In genomic region chr9:39553946-39554345, GRCm38 (mm10) we compare ENCODE assay signal across 28 mouse cellular contexts. TPM values are rescaled to one million over a fixed set of nuclear protein-coding genes. Genes with fewer than 3 reads are reported as not detected.
DNase-seq lines count a peak whose midpoint lies in the region; ATAC-seq and TF ChIP-seq lines count a peak whose summit lies in the region.
"Had no signal": no experiment of that assay in that cellular context is flagged by ENCODE, and none has a peak within 500 bp of the region (broad histone marks: within the 10 kb centered on the region; RNA-seq: fewer than 3 reads in every experiment).

Gene Olfr958, minus strand, starts transcription at chr9:39554054.

- H3K9ac ChIP-seq in hindbrain, postnatal 0 days (replicated peaks; ENCODE audit: low read length): no peak within 1 kb of the TSS
- H3K9ac ChIP-seq in hindbrain, embryonic 12.5 days: no peak within 1 kb of the TSS
- H3K9ac ChIP-seq in midbrain, postnatal 0 days (replicated peaks; ENCODE audit: low read length, poor library complexity, severe bottlenecking): no peak within 1 kb of the TSS
- no peak within 1 kb of the TSS for H3K9ac ChIP-seq in midbrain, embryonic 16.5 days (ENCODE audit: low read depth, low read length)
- H3K9ac ChIP-seq: heart, embryonic 12.5 days; limb, embryonic 12.5 days; liver, embryonic 14.5 days; lung, embryonic 15.5 days had no signal

- peak; percentile 64; the same call in 1 of the 2 replicates for ATAC-seq in hindbrain, postnatal 0 days
- no peak for ATAC-seq in hindbrain, embryonic 12.5 days (ENCODE audit: low FRiP score)
- no peak for ATAC-seq in midbrain, postnatal 0 days (ENCODE audit: low FRiP score)
- ATAC-seq in midbrain, embryonic 16.5 days: no peak

- H3K4me3 ChIP-seq in hindbrain, postnatal 0 days (ENCODE audit: low read length): no peak within 1 kb of the TSS
- no peak within 1 kb of the TSS for H3K4me3 ChIP-seq in hindbrain, embryonic 12.5 days
- H3K4me3 ChIP-seq in midbrain, postnatal 0 days (ENCODE audit: low read depth, low read length): no peak within 1 kb of the TSS
- H3K4me3 ChIP-seq in midbrain, embryonic 16.5 days (ENCODE audit: low read depth, low read length): no peak within 1 kb of the TSS
- H3K4me3 ChIP-seq in heart, embryonic 10.5 days: no peak within 1 kb of the TSS
- H3K4me3 ChIP-seq: heart, embryonic 12.5 days; left cerebral cortex, adult 2 months; limb, embryonic 12.5 days; lung, embryonic 15.5 days; midbrain, embryonic 10.5 days had no signal

- H3K27ac ChIP-seq in hindbrain, postnatal 0 days: no peak within 1 kb of the TSS
- no peak within 1 kb of the TSS for H3K27ac ChIP-seq in hindbrain, embryonic 12.5 days
- H3K27ac ChIP-seq in midbrain, postnatal 0 days (ENCODE audit: low read depth, low read length): no peak within 1 kb of the TSS
- H3K27ac ChIP-seq in midbrain, embryonic 16.5 days (ENCODE audit: low read length): no peak within 1 kb of the TSS
- H3K27ac ChIP-seq in heart, embryonic 10.5 days: no peak within 1 kb of the TSS
- H3K27ac ChIP-seq: left cerebral cortex, adult 2 months; limb, embryonic 12.5 days; liver, embryonic 14.5 days; lung, embryonic 15.5 days; macrophage; midbrain, embryonic 10.5 days had no signal

- H3K36me3 ChIP-seq in hindbrain, postnatal 0 days (ENCODE audit: insufficient read depth, low read length): no peaks in the 10 kb centered on the region
- no peaks in the 10 kb centered on the region for H3K36me3 ChIP-seq in hindbrain, embryonic 12.5 days
- no peaks in the 10 kb centered on the region for H3K36me3 ChIP-seq in midbrain, postnatal 0 days (ENCODE audit: insufficient read depth, low read length)
- H3K36me3 ChIP-seq in midbrain, embryonic 16.5 days (ENCODE audit: control insufficient read depth, insufficient read depth, low read length): no peaks in the 10 kb centered on the region
- H3K36me3 ChIP-seq in heart, embryonic 10.5 days: no peaks in the 10 kb centered on the region
- H3K36me3 ChIP-seq: G1E; heart, embryonic 12.5 days; limb, embryonic 12.5 days; lung, embryonic 15.5 days; midbrain, embryonic 10.5 days had no signal

- peak; percentile 21 to 49 for DNase-seq in cerebellum, postnatal 14 days
- no peak for DNase-seq in cerebellum, adult 8-10 months
- peak; percentile 73 for DNase-seq in hindbrain, postnatal 0 days (ENCODE audit: low spot score)
- DNase-seq in midbrain, postnatal 0 days (ENCODE audit: low spot score): peak; percentile 77
- DNase-seq in heart, embryonic 10.5 days (ENCODE audit: low spot score): no peak
- DNase-seq: cerebellum, adult 9-10 months; embryo, embryonic 11 days; heart, postnatal 14 days; kidney, adult 11 months; right cerebral cortex, postnatal 25 days; thymus, postnatal 36 days had no signal

- H3K27me3 ChIP-seq in hindbrain, postnatal 0 days (ENCODE audit: insufficient read depth, low read length): no peaks in the 10 kb centered on the region
- H3K27me3 ChIP-seq in hindbrain, embryonic 12.5 days: no peaks in the 10 kb centered on the region
- no peaks in the 10 kb centered on the region for H3K27me3 ChIP-seq in midbrain, postnatal 0 days (ENCODE audit: insufficient read depth, low read length)
- no peaks in the 10 kb centered on the region for H3K27me3 ChIP-seq in midbrain, embryonic 16.5 days (ENCODE audit: control insufficient read depth, insufficient read depth, low read depth, low read length)
- H3K27me3 ChIP-seq in heart, embryonic 10.5 days (ENCODE audit: insufficient read depth, poor library complexity, severe bottlenecking): no peaks in the 10 kb centered on the region
- H3K27me3 ChIP-seq: heart, embryonic 12.5 days; limb, embryonic 12.5 days; lung, embryonic 15.5 days had no signal

- no peak for TF ChIP-seq CTCF in hindbrain, postnatal 0 days (IDR thresholded peaks at IDR 0.05; ENCODE audit: low read depth)
- TF ChIP-seq CTCF in midbrain, postnatal 0 days (IDR thresholded peaks at IDR 0.05): no peak

- WGBS in hindbrain, postnatal 0 days: 36% methylated on average over 2 of the region's 2 CpGs
- WGBS in hindbrain, embryonic 12.5 days: 74% methylated on average over 2 of the region's 2 CpGs
- 71% methylated on average over 2 of the region's 2 CpGs for WGBS in midbrain, postnatal 0 days
- 58% methylated on average over 2 of the region's 2 CpGs for WGBS in midbrain, embryonic 16.5 days
- WGBS in heart, embryonic 10.5 days: 74% methylated on average over 2 of the region's 2 CpGs

- H3K4me2 ChIP-seq in hindbrain, postnatal 0 days (ENCODE audit: low read depth, low read length): no peak within 1 kb of the TSS
- H3K4me2 ChIP-seq in hindbrain, embryonic 12.5 days (replicated peaks): no peak within 1 kb of the TSS
- no peak within 1 kb of the TSS for H3K4me2 ChIP-seq in midbrain, postnatal 0 days (ENCODE audit: low read depth, low read length, poor library complexity, severe bottlenecking)
- H3K4me2 ChIP-seq in midbrain, embryonic 16.5 days (ENCODE audit: low read length): no peak within 1 kb of the TSS
- H3K4me2 ChIP-seq: heart, embryonic 12.5 days; limb, embryonic 12.5 days; lung, embryonic 15.5 days had no signal

- no peaks in the 10 kb centered on the region for H3K4me1 ChIP-seq in hindbrain, postnatal 0 days (ENCODE audit: insufficient read depth, low read length)
- H3K4me1 ChIP-seq in hindbrain, embryonic 12.5 days: peaks cover 4% of the 10 kb centered on the region; the same call in 1 of the 2 replicates
- H3K4me1 ChIP-seq in midbrain, postnatal 0 days (ENCODE audit: insufficient read depth, low read length): no peaks in the 10 kb centered on the region
- H3K4me1 ChIP-seq in midbrain, embryonic 16.5 days (ENCODE audit: control insufficient read depth, insufficient read depth, low read length): peaks cover 11% of the 10 kb centered on the region
- no peaks in the 10 kb centered on the region for H3K4me1 ChIP-seq in heart, embryonic 10.5 days
- H3K4me1 ChIP-seq: heart, embryonic 12.5 days; limb, embryonic 12.5 days; lung, embryonic 15.5 days had no signal

- H3K9me3 ChIP-seq in hindbrain, postnatal 0 days (ENCODE audit: low read length): no peaks in the 10 kb centered on the region
- H3K9me3 ChIP-seq in hindbrain, embryonic 12.5 days (replicated peaks): no peaks in the 10 kb centered on the region
- no peaks in the 10 kb centered on the region for H3K9me3 ChIP-seq in midbrain, postnatal 0 days (ENCODE audit: low read length)
- no peaks in the 10 kb centered on the region for H3K9me3 ChIP-seq in midbrain, embryonic 16.5 days (replicated peaks; ENCODE audit: control insufficient read depth, low read length, poor library complexity, severe bottlenecking)
- no peaks in the 10 kb centered on the region for H3K9me3 ChIP-seq in heart, embryonic 10.5 days
- H3K9me3 ChIP-seq: G1E; heart, embryonic 12.5 days; limb, embryonic 12.5 days; lung, embryonic 15.5 days; midbrain, embryonic 10.5 days had no signal

RNA-seq across cellular contexts. Expression of gene Olfr958, which starts in this region (rescaled TPM):
- total RNA-seq in hindbrain, postnatal 0 days (2014; rRNA removed): not detected in 2 replicates
- not detected in 2 replicates for polyA plus RNA-seq in hindbrain, postnatal 0 days (2015; fragmentation: Nextera tagmentation; extraction: Ambion mirVana)
- not detected in 2 replicates for polyA plus RNA-seq in hindbrain, embryonic 12.5 days (2016; fragmentation: Nextera tagmentation; extraction: Ambion mirVana)
- total RNA-seq in midbrain, postnatal 0 days (2014; rRNA removed): not detected in 2 replicates
- not detected in 2 replicates for polyA plus RNA-seq in midbrain, postnatal 0 days (2015; fragmentation: Nextera tagmentation; extraction: Ambion mirVana)
- not detected in 2 replicates for polyA plus RNA-seq in midbrain, embryonic 16.5 days (2015; fragmentation: Nextera tagmentation; extraction: Ambion mirVana)
- not detected in 2 replicates for polyA plus RNA-seq in heart, embryonic 10.5 days (2016; fragmentation: Nextera tagmentation; extraction: Ambion mirVana)
- total RNA-seq: adrenal gland, postnatal 4 days; gastrocnemius, adult 18-20 months; heart, postnatal 14 days; left cerebral cortex, adult 2 months had no signal
- polyA plus RNA-seq: G1E; gonadal fat pad, adult 2 months; heart, embryonic 12.5 days; kidney, embryonic 16.5 days; large intestine, adult 2 months; limb, embryonic 12.5 days; liver, embryonic 14.5 days; lung, embryonic 15.5 days; macrophage; midbrain, embryonic 10.5 days; spleen, adult 2 months; stomach, embryonic 14.5 days had no signal

Comparison
In these comparisons a context has a peak if more than half of its experiments do, and no peak if none do; other contexts are left out.
1. DNase-seq: peak in cerebellum, postnatal 14 days (2 of 2); none in cerebellum, adult 8-10 months (single experiment) and heart, embryonic 10.5 days (single experiment).
2. Peak in DNase-seq and ATAC-seq in hindbrain, postnatal 0 days; RNA of the gene not detected or under 1 TPM.
3. Peak in DNase-seq in midbrain, postnatal 0 days; RNA of the gene not detected or under 1 TPM.